Mouse (Mus musculus) CH12.LX (cell line): Measurements from ENCODE around the gene Tshz3. TPM values are rescaled to one million over a fixed set of nuclear protein-coding genes. Genes with fewer than 3 reads are reported as not detected.

ENCODE experiments used
- DNase-seq: peaks from one replicate; pipeline ENCODE4 v3.0.0-alpha.2; 2013; ENCODE audit errors: extremely low read depth
- H3K27ac ChIP-seq: 2 replicates; pipeline ENCODE4 v1.5.1; 2012; ENCODE audit warnings: low read depth, mild to moderate bottlenecking, control low read depth, moderate library complexity; ENCODE audit not compliant: insufficient read depth
- H3K27me3 ChIP-seq: replicated peaks from 2 replicates; pipeline ENCODE3; 2012; ENCODE audit warnings: inconsistent platforms
- H3K36me3 ChIP-seq, 2 experiments: replicated peaks in 1 of 2; 2 replicates each; pipeline versions ENCODE3 to v1.6.1; 2012; ENCODE audit warnings: inconsistent platforms in 1 of 2, low read length in 1 of 2, mild to moderate bottlenecking in 1 of 2, mixed read lengths in 1 of 2, moderate library complexity in 1 of 2; ENCODE audit not compliant: control insufficient read depth in 1 of 2, insufficient read depth in 1 of 2
- H3K4me1 ChIP-seq, 2 experiments: 2 replicates each; pipeline ENCODE4 v1.6.1; 2012; ENCODE audit warnings: inconsistent platforms in 1 of 2, moderate library complexity in 1 of 2; ENCODE audit not compliant: insufficient read depth in 2 of 2, control insufficient read depth in 1 of 2
- H3K4me2 ChIP-seq: 2 replicates; pipeline ENCODE4 v1.6.1; 2012; ENCODE audit warnings: low read depth, mild to moderate bottlenecking, control low read depth; ENCODE audit not compliant: poor library complexity, insufficient read depth, severe bottlenecking
- H3K4me3 ChIP-seq, 3 experiments: fragments of 150-350 bp in 1 of 3; sonication (generic) in 1 of 3; replicated peaks in 1 of 3; 2 replicates each; pipeline versions ENCODE3 to v1.5.1; 2011 to 2012; ENCODE audit warnings: low read depth in 2 of 3, low read length in 2 of 3, mild to moderate bottlenecking in 2 of 3, moderate library complexity in 2 of 3, control low read depth in 1 of 3, improper control_type of control experiment in 1 of 3, inconsistent platforms in 1 of 3, mixed read lengths in 1 of 3; ENCODE audit not compliant: poor library complexity in 1 of 3
- H3K79me2 ChIP-seq: replicated peaks from 2 replicates; pipeline ENCODE4 v1.6.1; 2012; ENCODE audit warnings: mild to moderate bottlenecking, moderate library complexity; ENCODE audit not compliant: control insufficient read depth, poor library complexity, insufficient read depth, severe bottlenecking; ENCODE audit errors: extremely low read depth
- H3K9ac ChIP-seq: 2 replicates; pipeline ENCODE4 v1.6.1; 2012; ENCODE audit warnings: low read depth, mild to moderate bottlenecking, control low read depth, moderate library complexity; ENCODE audit not compliant: insufficient read depth
- H3K9me3 ChIP-seq: replicated peaks from 2 replicates; pipeline ENCODE3; 2012; ENCODE audit warnings: low read length, inconsistent platforms, mixed read lengths
- BHLHE40 ChIP-seq: IDR thresholded peaks from 2 replicates; pipeline ENCODE4 v1.6.1; 2011; ENCODE audit warnings: mild to moderate bottlenecking, low read depth, low read length, improper control_type of control experiment
- CHD1 ChIP-seq: IDR thresholded peaks from 2 replicates; pipeline ENCODE4 v1.6.1; 2012; ENCODE audit warnings: low read depth, low read length, improper control_type of control experiment, inconsistent platforms
- E2F4 ChIP-seq: IDR thresholded peaks from 2 replicates; pipeline ENCODE4 v1.6.1; 2011; ENCODE audit warnings: low read depth, low read length, improper control_type of control experiment; ENCODE audit not compliant: insufficient replicate concordance
- ETS1 ChIP-seq: conservative IDR thresholded peaks from 2 replicates; pipeline ENCODE4 v1.6.1; 2012; ENCODE audit warnings: low read depth, mild to moderate bottlenecking, inconsistent platforms, low read length, improper control_type of control experiment, moderate library complexity
- GABPA ChIP-seq: IDR thresholded peaks from 2 replicates; pipeline ENCODE4 v1.6.1; 2012; ENCODE audit warnings: low read depth, low read length, improper control_type of control experiment, inconsistent platforms; ENCODE audit not compliant: insufficient replicate concordance
- HCFC1 ChIP-seq: IDR thresholded peaks from 2 replicates; pipeline ENCODE4 v1.6.1; 2012; ENCODE audit warnings: low read depth, mild to moderate bottlenecking, inconsistent platforms, low read length, improper control_type of control experiment
- IRF4 ChIP-seq: IDR thresholded peaks from 2 replicates; pipeline ENCODE4 v1.6.1; 2014; ENCODE audit warnings: low read depth, mild to moderate bottlenecking, inconsistent platforms, low read length, improper control_type of control experiment
- JUN ChIP-seq: IDR thresholded peaks from 2 replicates; pipeline ENCODE4 v1.6.1; 2011; ENCODE audit warnings: low read depth, mild to moderate bottlenecking, low read length, improper control_type of control experiment, moderate library complexity; ENCODE audit not compliant: insufficient read depth
- JUND ChIP-seq: conservative IDR thresholded peaks from 2 replicates; pipeline ENCODE4 v1.6.1; 2011; ENCODE audit warnings: low read depth, low read length, improper control_type of control experiment
- KAT2A ChIP-seq: IDR thresholded peaks from 2 replicates; pipeline ENCODE4 v1.6.1; 2012; ENCODE audit warnings: low read length, improper control_type of control experiment, inconsistent platforms; ENCODE audit not compliant: insufficient replicate concordance
- MAX ChIP-seq: IDR thresholded peaks from 2 replicates; pipeline ENCODE4 v1.6.1; 2011; ENCODE audit warnings: low read length, improper control_type of control experiment
- MAZ ChIP-seq: IDR thresholded peaks from 2 replicates; pipeline ENCODE4 v1.6.1; 2012; ENCODE audit warnings: low read depth, mild to moderate bottlenecking, inconsistent platforms, low read length, improper control_type of control experiment, moderate library complexity
- MEF2A ChIP-seq: IDR thresholded peaks from 2 replicates; pipeline ENCODE4 v1.6.1; 2014; ENCODE audit warnings: low read depth, mild to moderate bottlenecking, inconsistent platforms, low read length, improper control_type of control experiment, borderline replicate concordance
- MYC ChIP-seq: IDR thresholded peaks from 2 replicates; pipeline ENCODE4 v1.6.1; 2011; ENCODE audit warnings: low read depth, mild to moderate bottlenecking, improper control_type of control experiment, low read length
- PAX5 ChIP-seq: IDR thresholded peaks from 2 replicates; pipeline ENCODE4 v1.6.1; 2012; ENCODE audit warnings: low read length, inconsistent platforms, mixed read lengths
- POLR2AphosphoS2 ChIP-seq: IDR thresholded peaks from 2 replicates; pipeline ENCODE4 v1.6.1; 2011; ENCODE audit warnings: low read depth, low read length, improper control_type of control experiment
- RAD21 ChIP-seq: IDR thresholded peaks from 2 replicates; pipeline ENCODE4 v1.6.1; 2011; ENCODE audit warnings: low read depth, mild to moderate bottlenecking, low read length, improper control_type of control experiment, moderate library complexity
- RCOR1 ChIP-seq: conservative IDR thresholded peaks from 2 replicates; pipeline ENCODE4 v1.6.1; 2012; ENCODE audit warnings: low read depth, mild to moderate bottlenecking, inconsistent platforms, low read length, improper control_type of control experiment
- TBP ChIP-seq: conservative IDR thresholded peaks from 2 replicates; pipeline ENCODE4 v1.6.1; 2011; ENCODE audit warnings: low read depth, low read length, improper control_type of control experiment
- UBTF ChIP-seq: IDR thresholded peaks from 2 replicates; pipeline ENCODE4 v1.6.1; 2012; ENCODE audit warnings: low read depth, mild to moderate bottlenecking, inconsistent platforms, low read length, improper control_type of control experiment, moderate library complexity
- USF2 ChIP-seq: conservative IDR thresholded peaks from 2 replicates; pipeline ENCODE4 v1.6.1; 2011; ENCODE audit warnings: low read depth, low read length, improper control_type of control experiment
- ZKSCAN1 ChIP-seq: IDR thresholded peaks from 2 replicates; pipeline ENCODE4 v1.6.1; 2012; ENCODE audit warnings: low read depth, inconsistent platforms, low read length, improper control_type of control experiment, borderline replicate concordance
- ZMIZ1 ChIP-seq: IDR thresholded peaks from 2 replicates; pipeline ENCODE4 v1.6.1; 2012; ENCODE audit warnings: low read depth, mild to moderate bottlenecking, inconsistent platforms, low read length, improper control_type of control experiment
- dilution Hi-C: fragments of 300-500 bp; cut with MboI; formaldehyde crosslinking; loops from 2 replicates; pipeline ENCODE4 v1.14.3; 2020; ENCODE audit warnings: low sequenced_read_pairs; ENCODE audit not compliant: extremely low pct_unique_long_range_greater_than_20kb, extremely low pct_ligation_motif_present
- in situ Hi-C: fragments of 300-500 bp; cut with MboI; formaldehyde crosslinking; loops from 3 replicates; pipeline ENCODE4 v1.14.3; 2019; ENCODE audit warnings: low sequenced_read_pairs, low pct_ligation_motif_present, low pct_unique_long_range_greater_than_20kb, mixed read lengths
- polyA plus RNA-seq: library from polyadenylated mRNA; unstranded; fragments of >175 nt; gene quantifications from 2 replicates; pipeline ENCODE4 v1.2.1, GENCODE M21; 2012; ENCODE audit warnings: low read depth; ENCODE audit not compliant: insufficient read length
- total RNA-seq, 2 experiments: library from RNA; depleted of rRNA; stranded (reverse); fragments of 300-350 nt in 1 of 2; fragments of >200 nt in 1 of 2; gene quantifications; 2 replicates each; pipeline ENCODE4 v1.2.3; 2012 to 2014

Gene Tshz3
- total and polyA plus RNA-seq, 3 experiments = not detected

GRCm38 (mm10) chr7:36736303-36737050, 38.6 kb downstream of the Tshz3 start:
- dilution Hi-C loops (no loop called here), in situ Hi-C loops (no loop called here)
- Histone ChIP-seq H3K4me2 (no peak overlapping the region), H3K4me1 (no peaks in the 10 kb centered on the region), H3K9me3 (peaks cover 90% of the 10 kb centered on the region), H3K27ac (no peak overlapping the region), H3K79me2 (no peaks in the 10 kb centered on the region), H3K4me3 (no peak overlapping the region), H3K9ac (no peak overlapping the region), H3K27me3 (no peaks in the 10 kb centered on the region), H3K36me3 (no peaks in the 10 kb centered on the region)
- DNase-seq = no peak
- TF ChIP-seq ZKSCAN1 = no peak
- no peak for TF ChIP-seq PAX5
- TF ChIP-seq BHLHE40 = no peak
- TF ChIP-seq MEF2A = no peak
- no peak for TF ChIP-seq UBTF
- no peak for TF ChIP-seq JUND
- no peak for TF ChIP-seq E2F4
- TF ChIP-seq GABPA = no peak
- TF ChIP-seq KAT2A = no peak
- TF ChIP-seq ZMIZ1 = no peak
- no peak for TF ChIP-seq RCOR1

- H3K4me3 ChIP-seq = no peak overlapping the region
- no peak overlapping the region for H3K4me2 ChIP-seq
- H3K79me2 ChIP-seq = no peaks in the 10 kb centered on the region
- H3K4me1 ChIP-seq = no peaks in the 10 kb centered on the region
- peaks cover 86% of the 10 kb centered on the region for H3K9me3 ChIP-seq
- in situ Hi-C loops = no loop called here
- H3K27ac ChIP-seq = no peak overlapping the region
- H3K36me3 ChIP-seq = no peaks in the 10 kb centered on the region
- no peak for DNase-seq
- H3K27me3 ChIP-seq = no peaks in the 10 kb centered on the region
- no peak overlapping the region for H3K9ac ChIP-seq
- TF ChIP-seq KAT2A (no peak), TBP (no peak), RCOR1 (no peak), JUND (no peak), GABPA (no peak), MYC (no peak), BHLHE40 (no peak), ZKSCAN1 (no peak), MAZ (no peak), PAX5 (no peak), IRF4 (no peak), HCFC1 (no peak), ETS1 (no peak), CHD1 (no peak), JUN (no peak), MEF2A (no peak), MAX (no peak), POLR2AphosphoS2 (no peak), RAD21 (no peak), USF2 (no peak)
- dilution Hi-C loops = no loop called here
Measured at GRCm38 (mm10) chr7:36751480-36751879, 53.6 kb downstream of the Tshz3 start.
